Mouse (Mus musculus): ENCODE results near the gene Rnaseh2a. TPM values are rescaled to one million over a fixed set of nuclear protein-coding genes. Genes with fewer than 3 reads are reported as not detected.
A peak's percentile ranks its signal among the peaks of the same experiment; 100 is the strongest.

Rnaseh2a gene
- 10 to 100 TPM; 45.9 to 60.0 (median 49.6) TPM for total RNA-seq (2022)

- peak; percentile 51 to 56 for DNase-seq (ENCODE audit: low spot score in 2 of 2)
These were observed at the start of gene Rnaseh2a, which contains the start of the genes Gm49661 and Prdx2 for GRCm38 (mm10) chr8:84969241-84970134. Rnaseh2a (minus strand) TSS chr8:84969767. Gm49661 (minus strand) TSS chr8:84969433. Prdx2 (plus strand) TSS chr8:84969587.

DNA sequence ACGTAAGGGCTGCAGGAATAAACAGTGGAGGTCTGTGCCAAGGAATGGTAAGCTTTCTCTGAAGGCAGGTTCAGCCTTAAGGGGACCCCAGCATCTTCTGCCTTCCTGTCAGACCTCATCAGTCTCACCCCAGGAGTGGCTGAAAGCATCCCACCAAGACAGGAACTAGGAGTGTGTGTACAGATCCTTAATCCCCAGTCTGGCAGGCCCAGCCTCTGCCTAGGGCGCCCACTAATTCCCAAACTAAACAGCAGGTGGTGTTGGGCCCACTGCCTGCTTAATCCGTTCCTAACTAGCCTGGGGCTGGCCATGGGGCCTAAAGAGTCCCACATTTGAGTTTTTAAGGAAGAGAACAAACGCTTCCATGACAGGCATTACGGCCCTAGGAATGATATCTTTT is 47.6 kb upstream of the Rnaseh2a start:
- DNase-seq (ENCODE audit: low spot score in 2 of 2) = no peak

DNA sequence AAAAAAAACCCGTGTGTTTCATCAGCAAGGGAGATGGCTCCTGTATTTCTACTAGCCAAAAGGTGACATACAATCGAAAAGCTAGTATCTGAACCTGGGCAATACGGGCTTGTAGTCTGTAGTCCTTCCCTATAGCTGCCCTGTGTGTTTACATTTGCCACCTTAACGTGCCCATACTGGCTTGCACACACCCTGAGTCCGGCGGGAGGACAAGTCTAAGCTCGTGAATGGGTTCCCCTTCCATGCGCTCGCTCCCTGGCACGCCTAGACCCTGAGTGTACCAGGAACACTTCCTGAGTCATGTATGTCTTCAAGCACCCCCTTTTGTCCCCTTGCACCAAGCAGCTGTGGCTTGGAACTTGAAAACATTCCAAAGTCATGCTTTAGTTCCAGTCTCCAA is 47.2 kb upstream of the Rnaseh2a start:
- no peak for DNase-seq (ENCODE audit: low spot score in 2 of 2)

DNA sequence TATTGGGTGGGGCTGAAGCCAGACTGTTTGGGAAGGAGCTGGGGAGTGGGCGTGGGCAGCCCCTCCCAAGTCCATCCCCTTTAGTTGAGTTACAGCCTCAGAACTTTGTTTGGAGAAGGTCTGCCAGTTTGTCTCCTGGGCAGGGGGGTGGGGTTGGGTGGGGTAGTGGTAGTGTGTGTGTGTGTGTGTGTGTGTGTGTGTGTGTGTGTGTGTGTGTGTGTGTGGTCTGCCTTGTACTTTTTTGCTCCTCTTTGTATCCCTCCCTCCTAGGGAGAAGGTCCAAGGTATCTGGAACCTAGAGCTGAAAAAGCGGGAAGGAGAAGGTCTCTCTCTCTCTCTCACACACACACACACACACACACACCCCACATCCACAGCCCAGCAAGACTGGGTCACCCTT is 44.9 kb upstream of the Rnaseh2a start, which contains the start of gene Best2:
Gene Best2, minus strand, starts transcription at position 101 of the 400 bp plus-strand sequence.
- DNase-seq (ENCODE audit: low spot score in 2 of 2) = no peak

DNA sequence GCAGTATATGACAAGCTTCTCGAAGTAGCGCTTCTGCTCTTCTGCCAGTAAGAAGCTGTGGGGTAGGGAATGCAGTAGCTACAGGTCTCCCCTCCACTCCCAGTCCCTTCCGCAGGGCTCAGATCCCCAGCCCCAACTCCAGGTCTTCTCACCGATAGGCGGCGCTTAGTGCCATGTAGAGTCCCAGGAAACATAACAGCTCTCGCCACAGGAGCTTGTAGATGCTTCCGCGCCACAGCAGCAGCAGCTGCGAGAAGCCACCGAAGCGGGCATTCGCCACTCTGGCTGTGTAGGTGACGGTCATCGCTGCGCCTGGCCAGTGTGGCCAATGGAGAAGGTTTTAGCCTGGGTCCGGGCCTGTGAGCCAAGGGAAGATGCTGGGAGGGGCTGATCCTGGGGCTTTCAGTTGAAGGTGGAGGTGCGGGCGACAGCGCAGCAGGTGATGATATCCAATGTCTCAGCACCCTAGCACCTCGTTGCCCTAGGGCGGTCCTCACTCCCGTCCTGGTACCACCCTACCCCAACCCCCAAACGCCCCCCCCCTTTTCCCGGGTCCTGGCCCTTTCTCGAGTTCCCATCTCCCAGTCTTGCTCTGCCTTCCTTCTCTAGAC is 43.8 kb upstream of the Rnaseh2a start:
- DNase-seq (ENCODE audit: low spot score in 2 of 2) = peak; percentile 63 to 66

DNA sequence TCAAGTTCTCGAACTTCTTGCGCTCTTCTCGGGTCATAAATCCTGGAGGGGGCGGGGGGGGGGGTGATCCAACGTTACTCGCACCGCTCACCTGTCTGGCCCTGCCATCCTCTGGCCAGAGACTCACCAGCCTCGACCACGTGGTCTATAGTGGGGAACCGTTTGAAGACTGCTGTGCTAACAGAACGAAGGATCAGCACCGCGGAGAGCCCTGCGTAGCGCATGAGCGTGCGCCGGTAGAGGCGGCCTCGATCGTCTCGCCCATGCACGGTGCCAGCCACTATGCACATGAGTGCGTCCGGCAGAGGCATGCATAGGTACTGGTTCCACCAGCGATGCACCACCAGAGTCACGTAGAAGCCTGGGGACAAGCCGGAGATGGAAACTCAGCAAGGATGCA is 41.7 kb upstream of the Rnaseh2a start:
- DNase-seq (ENCODE audit: low spot score in 2 of 2) = no peak

- DNase-seq (ENCODE audit: low spot score in 2 of 2) = no peak
These were observed 38.1 kb upstream of the Rnaseh2a start for GRCm38 (mm10) chr8:85007686-85008085.

DNA sequence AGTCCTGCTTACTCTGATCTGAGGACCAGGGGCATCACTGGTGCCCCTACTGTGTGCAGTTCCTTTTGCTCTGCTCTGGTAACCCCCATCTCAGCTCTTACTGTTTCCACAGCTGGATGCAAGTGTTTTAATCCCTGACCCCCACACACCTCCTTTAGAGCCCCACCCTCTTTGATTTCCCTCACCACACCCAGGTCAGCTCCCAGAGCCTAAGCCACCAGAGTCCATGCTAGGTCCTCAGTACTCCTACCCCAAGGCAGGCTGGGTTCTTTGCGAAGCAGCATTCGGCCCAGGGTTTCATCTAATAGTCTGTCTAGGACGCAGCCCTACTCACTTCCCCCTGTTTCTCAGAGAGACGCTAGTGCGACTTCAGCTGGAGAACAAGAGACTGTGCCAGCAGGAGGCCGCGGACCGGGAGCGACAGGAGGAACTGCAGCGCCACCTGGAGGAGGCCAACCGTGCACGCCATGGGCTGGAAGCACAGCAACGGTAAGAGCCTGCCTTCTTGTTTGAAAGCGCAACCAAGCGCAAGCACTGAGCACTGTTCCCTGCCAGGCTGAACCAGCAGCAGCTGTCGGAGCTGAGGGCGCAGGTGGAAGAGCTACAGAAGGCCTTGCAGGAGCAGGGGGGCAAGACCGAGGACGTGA is 28.2 kb upstream of the Rnaseh2a start:
- peak; percentile 72 to 80 for DNase-seq (ENCODE audit: low spot score in 2 of 2)

GRCm38 (mm10) chr8:84996978-84997377 is 27.4 kb upstream of the Rnaseh2a start:
- no peak for DNase-seq (ENCODE audit: low spot score in 2 of 2)

DNA sequence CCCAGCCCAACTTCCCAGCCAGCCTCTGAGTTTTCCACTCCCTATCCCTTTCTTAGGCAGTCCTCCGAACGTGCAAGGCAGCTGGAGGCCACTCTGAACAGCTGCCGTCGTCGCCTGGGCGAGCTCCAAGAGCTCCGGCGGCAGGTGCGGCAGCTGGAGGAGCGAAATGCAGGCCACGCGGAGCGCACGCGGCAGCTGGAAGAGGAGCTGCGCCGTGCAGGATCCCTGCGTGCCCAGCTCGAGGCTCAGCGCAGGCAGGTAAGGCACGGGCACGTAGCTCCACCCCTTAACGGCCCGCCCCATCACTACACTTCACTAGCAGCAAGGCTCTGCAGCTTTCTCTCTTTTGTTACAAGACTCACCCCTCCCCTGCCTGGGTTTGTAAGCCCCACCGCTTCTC is 26.1 kb upstream of the Rnaseh2a start:
- DNase-seq (ENCODE audit: low spot score in 2 of 2) = no peak

GRCm38 (mm10) chr8:84994375-84994774 is 24.8 kb upstream of the Rnaseh2a start:
- no peak for DNase-seq (ENCODE audit: low spot score in 2 of 2)

- DNase-seq (ENCODE audit: low spot score in 2 of 2) = peak in 1 of 2 experiments; percentile 69
These were observed 21.3 kb upstream of the Rnaseh2a start for GRCm38 (mm10) chr8:84990836-84991235.

GRCm38 (mm10) chr8:84990349-84990748 is 20.8 kb upstream of the Rnaseh2a start, which contains the start of gene Hook2:
Hook2 (plus strand) TSS chr8:84990603.
- DNase-seq (ENCODE audit: low spot score in 2 of 2) = peak; percentile 92 to 95

DNA sequence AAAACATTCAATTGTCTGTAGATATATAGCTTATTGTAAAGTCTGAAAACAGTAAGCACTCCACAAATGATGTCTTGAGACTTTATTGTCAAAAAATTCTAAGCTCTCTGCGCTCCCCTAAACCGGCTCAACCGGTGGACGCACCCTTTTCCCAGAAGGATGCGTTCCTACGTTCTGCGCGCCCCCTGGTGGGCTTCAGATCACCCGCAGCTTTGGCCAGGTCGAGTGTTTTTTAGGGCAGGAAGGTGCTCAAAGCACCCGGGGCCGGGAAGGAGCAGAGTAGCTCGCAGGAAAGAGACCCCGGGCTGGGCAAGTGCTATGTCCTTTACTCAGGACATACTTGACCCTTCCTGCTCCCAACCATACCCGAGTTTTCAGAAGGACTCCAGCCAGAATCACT is 20.2 kb upstream of the Rnaseh2a start:
- DNase-seq (ENCODE audit: low spot score in 2 of 2) = peak; percentile 75 to 80

GRCm38 (mm10) chr8:84989311-84989731 is 19.8 kb upstream of the Rnaseh2a start:
- no peak for DNase-seq (ENCODE audit: low spot score in 2 of 2)

GRCm38 (mm10) chr8:84987903-84988302 is 18.3 kb upstream of the Rnaseh2a start:
- no peak for DNase-seq (ENCODE audit: low spot score in 2 of 2)

DNA sequence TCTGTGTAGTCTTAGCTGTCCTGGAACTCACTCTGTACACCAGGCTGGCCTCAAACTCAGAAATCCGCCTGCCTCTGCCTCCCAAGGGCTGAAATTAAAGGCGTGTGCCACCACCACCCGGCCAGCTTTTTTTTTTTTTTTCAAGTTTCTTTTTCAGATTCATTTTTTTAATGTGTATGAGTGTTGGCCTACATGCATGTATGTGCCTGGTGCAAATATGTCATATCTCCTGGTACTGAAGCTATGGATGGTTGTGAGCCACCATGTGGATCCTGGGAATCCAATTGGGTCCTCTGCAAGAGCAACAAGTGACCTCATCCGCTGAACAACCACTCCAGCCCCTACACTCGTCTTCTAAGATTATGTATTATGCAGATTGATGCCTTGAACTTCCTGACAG is 17.8 kb upstream of the Rnaseh2a start:
- DNase-seq (ENCODE audit: low spot score in 2 of 2) = no peak

- no peak for DNase-seq (ENCODE audit: low spot score in 2 of 2)
These were observed 16.9 kb upstream of the Rnaseh2a start for GRCm38 (mm10) chr8:84986379-84986945.

GRCm38 (mm10) chr8:84985684-84986378 is 16.3 kb upstream of the Rnaseh2a start:
- DNase-seq (ENCODE audit: low spot score in 2 of 2) = peak; percentile 88 to 96

DNA sequence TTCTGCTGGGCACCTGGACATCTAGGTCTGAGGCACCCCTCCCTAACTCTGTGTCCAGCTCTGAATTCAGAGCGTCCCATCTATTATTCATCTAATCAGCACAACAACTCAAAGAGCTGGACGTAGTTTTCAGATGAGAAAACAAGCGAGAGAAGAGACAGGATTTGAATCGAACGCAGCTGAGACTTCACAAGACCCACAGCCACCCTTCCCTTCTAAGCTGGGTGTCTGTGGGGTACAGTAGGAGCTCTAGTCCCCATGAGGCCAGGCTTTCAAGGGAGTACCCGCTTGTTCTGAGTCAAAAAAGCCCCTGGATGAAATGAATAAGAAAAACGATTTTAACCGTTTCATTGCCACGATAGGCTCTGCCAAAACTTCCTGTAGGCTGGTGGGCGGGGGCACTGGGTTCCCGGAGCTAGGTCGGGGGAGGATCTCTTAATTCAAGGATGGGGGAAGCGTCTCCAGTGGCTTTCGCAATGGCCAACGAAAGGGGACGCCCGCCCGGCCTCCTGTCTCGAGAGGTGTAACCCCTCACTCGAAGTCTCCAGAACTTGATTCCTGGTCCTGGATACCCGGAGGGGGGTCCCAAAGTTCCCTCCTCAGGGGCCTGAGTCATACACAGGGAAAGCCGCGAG is 15.6 kb upstream of the Rnaseh2a start:
- peak in 1 of 2 experiments; percentile 54 for DNase-seq (ENCODE audit: low spot score in 2 of 2)
